Mouse (Mus musculus): Measurements from ENCODE around the gene Ttc41. TPM values are rescaled to one million over a fixed set of nuclear protein-coding genes. Genes with fewer than 3 reads are reported as not detected.

Ttc41 gene
- polyA plus RNA-seq, 1 experiment from 2014 or later: 0.32 TPM

DNA sequence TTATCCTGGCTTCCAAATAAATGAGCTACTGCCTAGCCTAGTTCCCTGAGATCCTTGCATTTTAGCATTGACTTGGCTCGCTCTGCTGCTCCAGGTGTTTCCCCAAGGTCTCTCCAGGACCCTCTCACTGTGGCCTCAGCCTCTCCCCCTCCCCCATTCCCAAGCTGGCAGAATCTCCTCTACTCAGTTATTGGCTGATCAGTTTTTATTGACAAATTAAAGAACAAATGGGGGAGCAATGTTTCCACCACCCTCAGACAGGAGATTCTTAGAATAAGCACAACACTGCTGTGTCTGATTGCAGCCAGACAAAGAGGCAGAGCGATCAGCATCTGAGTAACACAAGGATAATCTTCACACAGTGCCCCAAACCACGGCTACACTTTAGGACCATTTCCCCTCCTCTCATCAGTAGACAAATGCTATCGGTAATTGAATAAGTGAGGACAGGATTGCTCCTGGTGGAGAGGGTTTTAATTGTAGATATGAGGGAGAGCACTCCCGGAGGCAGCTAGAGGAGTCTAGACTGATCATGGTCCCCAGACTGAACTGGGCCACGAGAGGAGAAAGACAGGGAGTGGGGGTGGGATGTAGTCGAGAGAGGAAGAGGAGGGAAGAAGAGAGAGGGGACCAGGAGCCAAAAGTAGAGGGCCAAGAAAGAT is 56.2 kb downstream of the Ttc41 start:
- ATAC-seq (ENCODE audit: low read depth): no peak
- H3K36me3 ChIP-seq (ENCODE audit: control insufficient read depth, insufficient read depth): no peaks in the 10 kb centered on the region

DNA sequence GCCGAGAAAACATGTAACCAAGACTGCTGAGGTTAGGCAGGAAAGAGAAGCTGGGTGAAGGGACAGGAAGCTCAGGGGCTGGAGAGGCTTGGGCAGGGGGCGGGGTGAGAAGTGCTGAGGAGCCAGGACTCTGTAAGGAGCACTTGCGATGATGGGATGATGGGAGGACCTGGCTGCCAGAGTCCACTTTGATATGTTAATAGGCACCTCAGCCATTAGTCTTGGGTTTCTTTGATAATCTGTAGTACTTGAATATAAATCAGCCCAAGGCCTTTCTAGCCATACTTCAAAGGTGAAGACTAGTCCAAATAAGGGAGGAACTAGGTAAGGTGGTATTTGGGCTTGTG is 56.7 kb downstream of the Ttc41 start:
- H3K9ac ChIP-seq (ENCODE audit: low read depth, low read length): no peak overlapping the region
- no peak overlapping the region for H3K27ac ChIP-seq (ENCODE audit: low read length)
- ATAC-seq (ENCODE audit: low read depth): no peak
- no peaks in the 10 kb centered on the region for H3K27me3 ChIP-seq (ENCODE audit: control insufficient read depth, insufficient read depth, low read depth, low read length)
- H3K4me3 ChIP-seq (ENCODE audit: low read depth, low read length): no peak overlapping the region
- H3K9me3 ChIP-seq (replicated peaks; ENCODE audit: control insufficient read depth, low read length): no peaks in the 10 kb centered on the region
- no peaks in the 10 kb centered on the region for H3K36me3 ChIP-seq (ENCODE audit: control insufficient read depth, insufficient read depth)
- H3K4me1 ChIP-seq (ENCODE audit: control insufficient read depth, low read depth, low read length): no peaks in the 10 kb centered on the region
- no peak overlapping the region for H3K4me2 ChIP-seq (ENCODE audit: low read depth, low read length)
- 43% methylated on average over 3 of the region's 3 CpGs for WGBS (ENCODE audit: insufficient replicate concordance)

More for the DNA sequence above, 56.2 kb downstream of the Ttc41 start:
- H3K27ac ChIP-seq (ENCODE audit: low read length): no peak overlapping the region
- no peaks in the 10 kb centered on the region for H3K4me1 ChIP-seq (ENCODE audit: control insufficient read depth, low read depth, low read length)
- WGBS (ENCODE audit: insufficient replicate concordance): 34% methylated on average over 7 of the region's 7 CpGs
- no peak overlapping the region for H3K4me3 ChIP-seq (ENCODE audit: low read depth, low read length)
- no peaks in the 10 kb centered on the region for H3K9me3 ChIP-seq (replicated peaks; ENCODE audit: control insufficient read depth, low read length)
- no peaks in the 10 kb centered on the region for H3K27me3 ChIP-seq (ENCODE audit: control insufficient read depth, insufficient read depth, low read depth, low read length)
- H3K9ac ChIP-seq (ENCODE audit: low read depth, low read length): no peak overlapping the region
- no peak overlapping the region for H3K4me2 ChIP-seq (ENCODE audit: low read depth, low read length)

DNA sequence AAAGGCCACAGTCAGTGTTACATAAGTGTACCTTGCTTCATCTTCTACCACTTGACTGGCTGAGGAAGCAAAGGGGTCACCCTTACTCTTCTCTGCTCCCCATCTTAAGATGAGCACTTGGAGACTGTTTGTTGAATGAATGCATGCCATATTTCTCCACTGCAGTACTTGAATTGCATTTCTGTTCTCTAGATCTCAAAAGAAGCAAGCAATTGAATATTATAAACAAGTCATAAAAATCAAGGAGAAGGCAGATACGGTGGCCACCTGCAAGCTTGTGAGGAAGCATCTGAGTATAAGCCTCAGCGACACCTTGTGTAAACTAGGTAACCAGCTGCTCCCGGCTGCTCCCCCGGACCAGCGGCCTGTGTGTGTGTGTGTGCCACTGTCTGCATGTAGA is 58.1 kb downstream of the Ttc41 start, which contains the start of gene Gm49358:
Gene Gm49358 (plus strand): TSS at position 301 of the 400 bp plus-strand sequence.
- 82% methylated on average over 5 of the region's 5 CpGs for WGBS (ENCODE audit: insufficient replicate concordance)
- no peak within 1 kb of the TSS for H3K27ac ChIP-seq (ENCODE audit: low read length)
- no peaks in the 10 kb centered on the region for H3K9me3 ChIP-seq (replicated peaks; ENCODE audit: control insufficient read depth, low read length)
- H3K36me3 ChIP-seq (ENCODE audit: control insufficient read depth, insufficient read depth): no peaks in the 10 kb centered on the region
- H3K27me3 ChIP-seq (ENCODE audit: control insufficient read depth, insufficient read depth, low read depth, low read length): no peaks in the 10 kb centered on the region
- H3K4me1 ChIP-seq (ENCODE audit: control insufficient read depth, low read depth, low read length): no peaks in the 10 kb centered on the region
- H3K4me3 ChIP-seq (ENCODE audit: low read depth, low read length): no peak within 1 kb of the TSS
- ATAC-seq (ENCODE audit: low read depth): no peak
- no peak within 1 kb of the TSS for H3K4me2 ChIP-seq (ENCODE audit: low read depth, low read length)
- H3K9ac ChIP-seq (ENCODE audit: low read depth, low read length): no peak within 1 kb of the TSS

DNA sequence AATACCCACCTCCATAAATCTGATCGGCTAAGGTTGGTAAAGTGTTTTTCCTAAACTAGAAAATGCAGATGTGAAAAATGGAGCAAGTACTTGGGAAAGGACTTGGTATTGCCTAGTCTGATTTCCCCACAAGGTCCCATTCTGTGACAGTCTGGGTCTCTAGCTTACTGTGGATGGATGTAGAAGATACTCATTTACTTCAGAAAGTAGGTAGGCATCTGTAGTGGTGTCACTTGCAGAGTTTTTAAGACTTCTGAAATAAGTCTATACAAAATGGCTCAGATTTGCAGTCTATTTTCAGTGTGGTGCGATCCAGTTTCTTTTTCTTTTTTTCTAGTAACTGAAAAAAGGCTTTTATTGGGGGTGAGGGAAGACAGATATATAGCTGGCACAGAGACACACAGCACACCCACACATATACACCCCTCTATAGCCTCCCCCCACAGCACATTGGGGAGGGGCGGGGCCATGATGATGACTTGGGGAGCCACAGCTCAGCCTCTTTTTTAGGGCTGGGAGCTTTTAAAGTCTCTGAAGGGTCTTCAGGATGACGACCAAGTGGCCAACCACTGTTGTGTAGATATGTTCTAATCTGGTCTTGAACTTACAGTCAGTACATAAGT is 59.8 kb downstream of the Ttc41 start:
- no peak for ATAC-seq (ENCODE audit: low read depth)
- no peaks in the 10 kb centered on the region for H3K36me3 ChIP-seq (ENCODE audit: control insufficient read depth, insufficient read depth)
- 68% methylated on average over 4 of the region's 4 CpGs for WGBS (ENCODE audit: insufficient replicate concordance)
- no peak overlapping the region for H3K27ac ChIP-seq (ENCODE audit: low read length)
- H3K27me3 ChIP-seq (ENCODE audit: control insufficient read depth, insufficient read depth, low read depth, low read length): no peaks in the 10 kb centered on the region
- no peaks in the 10 kb centered on the region for H3K9me3 ChIP-seq (replicated peaks; ENCODE audit: control insufficient read depth, low read length)
- H3K4me3 ChIP-seq (ENCODE audit: low read depth, low read length): no peak overlapping the region
- no peak overlapping the region for H3K4me2 ChIP-seq (ENCODE audit: low read depth, low read length)
- H3K9ac ChIP-seq (ENCODE audit: low read depth, low read length): no peak overlapping the region
- no peaks in the 10 kb centered on the region for H3K4me1 ChIP-seq (ENCODE audit: control insufficient read depth, low read depth, low read length)

DNA sequence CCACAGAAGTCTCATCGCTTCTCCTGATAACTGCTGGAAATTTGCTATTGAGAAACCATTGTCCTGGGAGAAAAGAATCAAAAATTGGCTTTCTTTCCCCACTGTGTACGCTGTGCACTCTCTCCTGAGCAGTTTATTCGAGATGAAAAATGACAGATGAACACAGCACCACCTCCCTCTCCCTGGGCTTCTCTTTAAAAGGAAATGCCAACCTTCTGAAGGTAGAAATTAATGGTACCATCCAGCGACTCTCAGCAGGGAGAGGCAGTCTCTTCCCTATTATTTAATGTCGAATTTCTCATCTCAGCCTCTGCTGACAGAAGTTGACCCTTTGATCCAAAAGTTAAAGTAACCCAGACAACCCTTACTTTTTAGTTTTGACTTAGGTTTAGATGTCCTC is 63.6 kb downstream of the Ttc41 start:
- H3K9ac ChIP-seq (ENCODE audit: low read depth, low read length): no peak overlapping the region
- ATAC-seq (ENCODE audit: low read depth): no peak
- no peak overlapping the region for H3K4me2 ChIP-seq (ENCODE audit: low read depth, low read length)
- no peaks in the 10 kb centered on the region for H3K4me1 ChIP-seq (ENCODE audit: control insufficient read depth, low read depth, low read length)
- H3K36me3 ChIP-seq (ENCODE audit: control insufficient read depth, insufficient read depth): no peaks in the 10 kb centered on the region
- H3K27ac ChIP-seq (ENCODE audit: low read length): no peak overlapping the region
- 55% methylated on average over 5 of the region's 5 CpGs for WGBS (ENCODE audit: insufficient replicate concordance)
- H3K4me3 ChIP-seq (ENCODE audit: low read depth, low read length): no peak overlapping the region
- no peaks in the 10 kb centered on the region for H3K27me3 ChIP-seq (ENCODE audit: control insufficient read depth, insufficient read depth, low read depth, low read length)
- no peaks in the 10 kb centered on the region for H3K9me3 ChIP-seq (replicated peaks; ENCODE audit: control insufficient read depth, low read length)

DNA sequence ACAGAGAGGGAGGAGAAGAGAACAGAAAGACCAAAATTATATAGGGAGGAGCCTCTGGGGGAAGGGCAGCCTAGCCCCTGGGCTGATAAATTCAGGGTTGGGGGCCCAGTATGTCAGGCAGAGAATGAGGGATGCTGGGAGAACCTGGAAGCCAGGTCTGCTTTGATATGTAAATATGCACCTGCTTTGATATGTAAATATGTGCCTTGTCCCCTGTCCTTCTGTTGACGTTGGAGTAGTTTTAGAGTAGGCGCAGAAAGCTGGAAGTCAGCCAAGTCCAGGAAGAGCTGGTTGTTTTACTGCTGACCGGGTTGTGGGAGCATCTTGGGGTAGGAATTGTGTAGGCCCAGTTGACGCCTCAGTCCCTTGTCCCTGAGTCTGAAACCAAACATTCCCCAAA is 64.2 kb downstream of the Ttc41 start:
- 58% methylated on average over 4 of the region's 4 CpGs for whole genome bisulfite sequencing (ENCODE audit: insufficient replicate concordance)
- Histone ChIP-seq H3K9ac (ENCODE audit: low read depth, low read length) (no peak overlapping the region), H3K36me3 (ENCODE audit: control insufficient read depth, insufficient read depth) (no peaks in the 10 kb centered on the region), H3K4me3 (ENCODE audit: low read depth, low read length) (no peak overlapping the region), H3K27me3 (ENCODE audit: control insufficient read depth, insufficient read depth, low read depth, low read length) (no peaks in the 10 kb centered on the region), H3K9me3 (replicated peaks; ENCODE audit: control insufficient read depth, low read length) (no peaks in the 10 kb centered on the region), H3K27ac (ENCODE audit: low read length) (no peak overlapping the region), H3K4me2 (ENCODE audit: low read depth, low read length) (no peak overlapping the region), H3K4me1 (ENCODE audit: control insufficient read depth, low read depth, low read length) (no peaks in the 10 kb centered on the region)
- ATAC-seq (ENCODE audit: low read depth): no peak

DNA sequence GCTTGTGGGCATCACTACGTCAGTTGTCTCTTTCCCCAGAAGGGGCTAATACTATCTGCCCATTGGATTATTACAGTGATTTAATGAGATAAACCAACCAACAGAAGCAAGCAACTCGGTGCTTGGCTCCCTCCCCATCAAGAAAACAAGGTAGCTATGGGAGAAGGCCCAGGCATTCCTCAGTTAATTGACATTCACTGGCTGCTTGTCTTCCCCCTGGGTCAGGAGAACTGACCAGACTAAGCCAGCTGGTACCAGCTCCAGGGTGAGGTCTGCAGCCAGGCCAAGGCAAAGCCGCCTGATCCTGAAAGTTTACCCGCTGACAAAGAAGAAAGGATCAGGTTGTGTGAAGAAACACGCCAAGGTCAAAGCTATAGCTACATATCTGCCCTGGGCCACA is 66.1 kb downstream of the Ttc41 start:
- no peak overlapping the region for H3K9ac ChIP-seq (ENCODE audit: low read depth, low read length)
- H3K27me3 ChIP-seq (ENCODE audit: control insufficient read depth, insufficient read depth, low read depth, low read length): no peaks in the 10 kb centered on the region
- 58% methylated on average over 5 of the region's 5 CpGs for WGBS (ENCODE audit: insufficient replicate concordance)
- no peaks in the 10 kb centered on the region for H3K36me3 ChIP-seq (ENCODE audit: control insufficient read depth, insufficient read depth)
- no peaks in the 10 kb centered on the region for H3K9me3 ChIP-seq (replicated peaks; ENCODE audit: control insufficient read depth, low read length)
- H3K4me2 ChIP-seq (ENCODE audit: low read depth, low read length): no peak overlapping the region
- H3K27ac ChIP-seq (ENCODE audit: low read length): no peak overlapping the region
- ATAC-seq (ENCODE audit: low read depth): no peak
- no peaks in the 10 kb centered on the region for H3K4me1 ChIP-seq (ENCODE audit: control insufficient read depth, low read depth, low read length)
- H3K4me3 ChIP-seq (ENCODE audit: low read depth, low read length): no peak overlapping the region

DNA sequence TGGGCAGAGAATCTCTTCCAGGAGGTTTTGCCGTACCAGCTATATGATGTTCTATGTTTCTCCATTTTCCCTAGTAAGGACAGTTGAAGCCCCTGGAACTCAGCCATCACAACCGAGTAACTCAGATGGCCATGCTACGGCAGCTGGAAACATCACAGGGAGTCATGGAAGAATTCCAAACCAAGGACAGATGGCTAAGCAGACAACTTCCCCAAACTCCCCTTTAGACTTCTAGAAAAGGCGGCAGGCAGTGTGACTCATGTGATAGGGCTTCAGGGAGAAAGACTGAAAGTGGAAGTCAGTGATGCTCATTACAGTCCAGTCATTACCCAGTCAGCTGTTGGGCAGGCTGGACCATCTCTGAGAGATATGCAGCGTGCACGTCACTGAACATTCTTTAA is 66.6 kb downstream of the Ttc41 start:
- Histone ChIP-seq H3K4me1 (ENCODE audit: control insufficient read depth, low read depth, low read length) (no peaks in the 10 kb centered on the region), H3K9me3 (replicated peaks; ENCODE audit: control insufficient read depth, low read length) (no peaks in the 10 kb centered on the region), H3K4me2 (ENCODE audit: low read depth, low read length) (no peak overlapping the region), H3K27ac (ENCODE audit: low read length) (no peak overlapping the region), H3K9ac (ENCODE audit: low read depth, low read length) (no peak overlapping the region), H3K27me3 (ENCODE audit: control insufficient read depth, insufficient read depth, low read depth, low read length) (no peaks in the 10 kb centered on the region), H3K4me3 (ENCODE audit: low read depth, low read length) (no peak overlapping the region), H3K36me3 (ENCODE audit: control insufficient read depth, insufficient read depth) (no peaks in the 10 kb centered on the region)
- WGBS (ENCODE audit: insufficient replicate concordance): 43% methylated on average over 6 of the region's 6 CpGs
- no peak for ATAC-seq (ENCODE audit: low read depth)

DNA sequence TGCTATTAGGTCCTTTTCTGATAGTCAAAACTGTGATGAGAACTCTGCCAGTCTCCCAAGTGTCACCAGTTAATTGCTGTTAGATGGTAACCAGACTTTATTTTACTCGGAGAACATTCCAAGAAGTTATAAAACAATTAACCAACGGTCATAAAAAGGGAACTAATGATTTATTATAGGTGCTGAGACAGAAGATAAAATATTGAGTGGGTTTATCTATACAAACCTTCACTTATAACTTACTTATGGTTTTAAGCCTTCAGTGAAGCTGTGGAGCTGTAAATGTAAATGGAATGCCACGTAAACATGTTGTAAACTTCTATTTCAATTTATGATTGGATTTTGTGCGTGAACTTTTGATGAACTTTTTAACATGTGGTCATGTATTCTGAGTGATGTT is 67.7 kb downstream of the Ttc41 start:
- H3K9me3 ChIP-seq (replicated peaks; ENCODE audit: control insufficient read depth, low read length): no peaks in the 10 kb centered on the region
- 37% methylated on average over 4 of the region's 4 CpGs for WGBS (ENCODE audit: insufficient replicate concordance)
- no peak overlapping the region for H3K9ac ChIP-seq (ENCODE audit: low read depth, low read length)
- H3K4me1 ChIP-seq (ENCODE audit: control insufficient read depth, low read depth, low read length): peaks cover 9% of the 10 kb centered on the region
- no peaks in the 10 kb centered on the region for H3K27me3 ChIP-seq (ENCODE audit: control insufficient read depth, insufficient read depth, low read depth, low read length)
- no peak for ATAC-seq (ENCODE audit: low read depth)
- H3K36me3 ChIP-seq (ENCODE audit: control insufficient read depth, insufficient read depth): no peaks in the 10 kb centered on the region
- no peak overlapping the region for H3K27ac ChIP-seq (ENCODE audit: low read length)
- no peak overlapping the region for H3K4me2 ChIP-seq (ENCODE audit: low read depth, low read length)
- H3K4me3 ChIP-seq (ENCODE audit: low read depth, low read length): no peak overlapping the region
